Mouse (Mus musculus): ENCODE data around the gene Armcx5. TPM values are rescaled to one million over a fixed set of nuclear protein-coding genes. Genes with fewer than 3 reads are reported as not detected.
A peak's percentile ranks its signal among the peaks of the same experiment; 100 is the strongest.
"Not testable (repeated sequence)": the region's sequence is repeated elsewhere in the genome, so short reads cannot be mapped to it uniquely, and the experiment has no call there.

The Armcx5 gene
- polyA plus RNA-seq, 1 experiment from 2014 or later, result 11.6 TPM

- peak overlapping the region; percentile 67 for H3K4me2 ChIP-seq (ENCODE audit: low read depth, low read length)
- not testable (repeated sequence) for H3K27me3 ChIP-seq (ENCODE audit: control insufficient read depth, insufficient read depth, low read length); H3K36me3 ChIP-seq (replicated peaks; ENCODE audit: control insufficient read depth, insufficient read depth, low read depth, low read length); H3K27ac ChIP-seq (replicated peaks; ENCODE audit: low read depth, low read length); H3K4me1 ChIP-seq (ENCODE audit: control insufficient read depth, insufficient read depth, low read length); H3K9me3 ChIP-seq (replicated peaks; ENCODE audit: control insufficient read depth, low read length)
- WGBS, result 23% methylated on average over 16 of the region's 26 CpGs
- peak overlapping the region; percentile 54 for H3K4me3 ChIP-seq (ENCODE audit: low read depth, low read length)
- peak overlapping the region; percentile 59 for H3K9ac ChIP-seq (replicated peaks; ENCODE audit: low read length)
- DNase-seq (ENCODE audit: low spot score) (peak; percentile 0), ATAC-seq (replicated peaks; ENCODE audit: insufficient number of reproducible peaks, low FRiP score, low TSS enrichment, low read depth) (peak; percentile 71)
Observed at GRCm38 (mm10) chrX:135796305-135797211, 54.0 kb downstream of the Armcx5 start.

MicroRNAs within 50 kb of the gene (microRNA counts, 519-probe panel; counts per million panel counts)
- microRNA mmu-miR-1970, result not detected

Small RNA genes lying within 50 kb of the gene (microRNA-seq; reads per million reads assigned to microRNA genes)
- gene Mir1970 (ENCODE audit: borderline number of aligned reads) (not detected), gene Mir7646 (ENCODE audit: borderline number of aligned reads) (not detected)

Other genes starting within 250 kb of the Armcx5 start
- 0.06 TPM in 1 of 2 replicates, not detected in the other for gene AV320801, start 248.1 kb upstream of the Armcx5 start, polyA plus RNA-seq (2014; fragmentation: Nextera tagmentation; extraction: Ambion mirVana)
- 0.08 TPM in 1 of 2 replicates, not detected in the other for gene Nxf7, start 144.0 kb upstream of the Armcx5 start, polyA plus RNA-seq (2014; fragmentation: Nextera tagmentation; extraction: Ambion mirVana)
- gene Prame, start 115.0 kb upstream of the Armcx5 start, polyA plus RNA-seq (2014; fragmentation: Nextera tagmentation; extraction: Ambion mirVana), result 0.25 TPM in 1 of 2 replicates, not detected in the other
- not detected in 2 replicates for gene Tcp11x2, start 48.9 kb upstream of the Armcx5 start, polyA plus RNA-seq (2014; fragmentation: Nextera tagmentation; extraction: Ambion mirVana)
- not detected in 2 replicates for gene Tmsb15a, start 17.5 kb upstream of the Armcx5 start, polyA plus RNA-seq (2014; fragmentation: Nextera tagmentation; extraction: Ambion mirVana)
- gene Gprasp1, start within 50 bp of the Armcx5 start, polyA plus RNA-seq (2014; fragmentation: Nextera tagmentation; extraction: Ambion mirVana), result 64.6 and 64.7 TPM in 2 replicates
- 72.9 and 79.5 TPM in 2 replicates for gene Bhlhb9, start 54.9 kb downstream of the Armcx5 start, polyA plus RNA-seq (2014; fragmentation: Nextera tagmentation; extraction: Ambion mirVana)
- gene Gprasp2, start 96.3 kb downstream of the Armcx5 start, polyA plus RNA-seq (2014; fragmentation: Nextera tagmentation; extraction: Ambion mirVana), result 35.2 and 35.4 TPM in 2 replicates